Mouse (Mus musculus) cortical plate, adult 2 months (tissue): Measurements from ENCODE around the gene Foxj3.

Experiments
- CTCF ChIP-seq: fragments of 200-500 bp; IDR thresholded peaks from 2 replicates; pipeline ENCODE4 v1.5.1; 2011; ENCODE audit warnings: mild to moderate bottlenecking, control low read depth, low read length; ENCODE audit not compliant: insufficient read depth; ENCODE audit errors: extremely low read depth
- POLR2A ChIP-seq: fragments of 200-500 bp; IDR thresholded peaks from 2 replicates; pipeline ENCODE4 v1.6.1; 2011; ENCODE audit warnings: mild to moderate bottlenecking, low read length, control low read depth; ENCODE audit not compliant: insufficient read depth; ENCODE audit errors: extremely low read depth

DNA sequence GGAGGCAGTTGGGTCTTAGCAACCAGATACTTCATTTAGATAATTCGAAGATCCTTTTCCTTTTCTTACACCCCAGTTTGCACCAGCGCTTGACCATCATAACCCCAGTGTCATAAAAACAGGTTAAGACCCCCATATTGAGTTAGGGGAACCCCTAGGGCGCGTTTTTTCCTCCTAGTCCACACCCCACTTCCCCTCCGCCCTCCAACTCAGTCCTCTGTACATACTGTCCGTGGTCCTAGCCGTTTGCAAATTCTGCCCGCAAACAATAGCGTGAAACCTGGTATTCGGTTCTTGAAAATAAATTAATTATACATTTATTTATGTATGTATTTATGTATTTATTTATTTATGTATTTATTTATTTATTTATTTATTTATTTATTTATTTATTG lies 43.9 kb upstream of the Foxj3 start:
- TF ChIP-seq POLR2A (no peak), CTCF (no peak)
